Comparison of ENCODE assay signal across 7 mouse cellular contexts in genomic region chr4:57153838-57154237, GRCm38 (mm10). TPM values are rescaled to one million over a fixed set of nuclear protein-coding genes. Genes with fewer than 3 reads are reported as not detected.
DNase-seq lines count a peak whose midpoint lies in the region; ATAC-seq and TF ChIP-seq lines count a peak whose summit lies in the region.

No protein-coding gene starts in this region.

- no peak for TF ChIP-seq RAD21 in CH12.LX (IDR thresholded peaks at IDR 0.05; ENCODE audit: low read depth, low read length)

- in situ Hi-C loops in CH12.LX (cut with MboI; ENCODE audit: low pct_ligation_motif_present, low pct_unique_long_range_greater_than_20kb, low sequenced_read_pairs) = no loop called here

- H3K36me3 ChIP-seq in CH12.LX (replicated peaks in 1 of 2; ENCODE audit: control insufficient read depth in 1 of 2, insufficient read depth in 1 of 2, low read length in 1 of 2) = no peaks in the 10 kb centered on the region
- no peaks in the 10 kb centered on the region for H3K36me3 ChIP-seq in hindbrain, embryonic 13.5 days
- no peaks in the 10 kb centered on the region for H3K36me3 ChIP-seq in liver, embryonic 12.5 days
- no peaks in the 10 kb centered on the region for H3K36me3 ChIP-seq in stomach, embryonic 14.5 days (ENCODE audit: control insufficient read depth, insufficient read depth, low read length)

- H3K9ac ChIP-seq in CH12.LX (ENCODE audit: insufficient read depth, low read depth) = peak overlapping the region; percentile 22
- 0 out of 2 replicates have a peak overlapping the region, but pooled peaks have one; percentile 43 for H3K9ac ChIP-seq in hindbrain, embryonic 13.5 days
- peak overlapping the region; percentile 67 for H3K9ac ChIP-seq in liver, embryonic 12.5 days
- peak overlapping the region; percentile 11; the same call in 1 of the 2 replicates for H3K9ac ChIP-seq in stomach, embryonic 14.5 days (replicated peaks; ENCODE audit: low read depth, low read length)

- H3K27ac ChIP-seq in CH12.LX (ENCODE audit: insufficient read depth, low read depth) = no peak overlapping the region; the same call in 1 of the 2 replicates
- H3K27ac ChIP-seq in hindbrain, embryonic 13.5 days = no peak overlapping the region
- H3K27ac ChIP-seq in liver, embryonic 12.5 days = peak overlapping the region; percentile 94
- peak overlapping the region; percentile 92 for H3K27ac ChIP-seq in stomach, embryonic 14.5 days (ENCODE audit: low read length)

- DNase-seq in CH12.LX (ENCODE audit: extremely low read depth) = no peak
- DNase-seq in ES-CJ7 (ENCODE audit: low read depth, low spot score) = peak; percentile 19
- DNase-seq in layer of hippocampus, adult 9-10 months (ENCODE audit: low spot score) = no peak

- peaks cover 14 to 19% of the 10 kb centered on the region in 2 experiments for H3K4me1 ChIP-seq in CH12.LX (ENCODE audit: control insufficient read depth in 1 of 2, insufficient read depth in 2 of 2)
- H3K4me1 ChIP-seq in hindbrain, embryonic 13.5 days (replicated peaks) = peaks cover 13% of the 10 kb centered on the region
- peaks cover 42% of the 10 kb centered on the region for H3K4me1 ChIP-seq in liver, embryonic 12.5 days
- peaks cover 13% of the 10 kb centered on the region; the same call in 1 of the 2 replicates for H3K4me1 ChIP-seq in stomach, embryonic 14.5 days (ENCODE audit: control insufficient read depth, insufficient read depth, low read length)

- no peak for TF ChIP-seq EP300 in CH12.LX (IDR thresholded peaks at IDR 0.05; ENCODE audit: low read length)

- TF ChIP-seq POLR2A in CH12.LX (IDR thresholded peaks at IDR 0.05; ENCODE audit: low read depth, low read length) = no peak

- peak overlapping the region; percentile 57; the same call in 1 of the 2 replicates for H3K4me2 ChIP-seq in CH12.LX (ENCODE audit: insufficient read depth, low read depth, poor library complexity, severe bottlenecking)
- H3K4me2 ChIP-seq in hindbrain, embryonic 13.5 days = peak overlapping the region; percentile 26; the same call in 1 of the 2 replicates
- H3K4me2 ChIP-seq in liver, embryonic 12.5 days = peak overlapping the region; percentile 73
- H3K4me2 ChIP-seq in stomach, embryonic 14.5 days (replicated peaks; ENCODE audit: low read depth, low read length) = peak overlapping the region; percentile 21; the same call in 1 of the 2 replicates

- dilution Hi-C loops in CH12.LX (cut with MboI; ENCODE audit: extremely low pct_ligation_motif_present, extremely low pct_unique_long_range_greater_than_20kb, low sequenced_read_pairs) = no loop called here

- ATAC-seq in hindbrain, embryonic 13.5 days (ENCODE audit: low FRiP score) = 0 out of 2 replicates have a peak, but pooled peaks have one; percentile 46
- peak; percentile 55 for ATAC-seq in liver, embryonic 12.5 days
- peak; percentile 75 for ATAC-seq in stomach, embryonic 14.5 days (ENCODE audit: insufficient number of reproducible peaks, insufficient read depth, low FRiP score, low read depth)
- no peak for ATAC-seq in cerebellum, adult (ENCODE audit: insufficient number of reproducible peaks, low FRiP score, low TSS enrichment)

- TF ChIP-seq CTCF in CH12.LX (conservative IDR thresholded peaks at IDR 0.05 in 1 of 2, IDR thresholded peaks at IDR 0.05 in 1 of 2; ENCODE audit: low read depth in 2 of 2, low read length in 2 of 2) = no peak

- WGBS in hindbrain, embryonic 13.5 days = 42% methylated on average over 8 of the region's 8 CpGs
- 45% methylated on average over 8 of the region's 8 CpGs for WGBS in liver, embryonic 12.5 days (ENCODE audit: insufficient replicate concordance)
- WGBS in stomach, embryonic 14.5 days = 39% methylated on average over 8 of the region's 8 CpGs

- no peaks in the 10 kb centered on the region for H3K79me2 ChIP-seq in CH12.LX (replicated peaks; ENCODE audit: control insufficient read depth, extremely low read depth, insufficient read depth, poor library complexity, severe bottlenecking)

- H3K4me3 ChIP-seq in CH12.LX (replicated peaks in 1 of 3; ENCODE audit: low read depth in 2 of 3, low read length in 2 of 3, poor library complexity in 1 of 3) = no peak overlapping the region
- H3K4me3 ChIP-seq in hindbrain, embryonic 13.5 days = no peak overlapping the region
- peak overlapping the region; percentile 43 for H3K4me3 ChIP-seq in liver, embryonic 12.5 days
- H3K4me3 ChIP-seq in stomach, embryonic 14.5 days (ENCODE audit: low read depth, low read length) = no peak overlapping the region

- H3K27me3 ChIP-seq in CH12.LX (replicated peaks) = no peaks in the 10 kb centered on the region
- H3K27me3 ChIP-seq in hindbrain, embryonic 13.5 days = no peaks in the 10 kb centered on the region
- no peaks in the 10 kb centered on the region; the same call in 1 of the 2 replicates for H3K27me3 ChIP-seq in liver, embryonic 12.5 days (replicated peaks)
- H3K27me3 ChIP-seq in stomach, embryonic 14.5 days (ENCODE audit: control insufficient read depth, insufficient read depth, low read length) = no peaks in the 10 kb centered on the region

- H3K9me3 ChIP-seq in CH12.LX (replicated peaks; ENCODE audit: low read length) = no peaks in the 10 kb centered on the region
- H3K9me3 ChIP-seq in hindbrain, embryonic 13.5 days = no peaks in the 10 kb centered on the region
- H3K9me3 ChIP-seq in liver, embryonic 12.5 days (replicated peaks) = no peaks in the 10 kb centered on the region
- no peaks in the 10 kb centered on the region for H3K9me3 ChIP-seq in stomach, embryonic 14.5 days (ENCODE audit: control insufficient read depth, low read depth, low read length)

TF ChIP-seq in CH12.LX, 34 proteins besides CTCF, POLR2A, EP300 and RAD21:
- TF ChIP-seq USF2 (conservative IDR thresholded peaks at IDR 0.05; ENCODE audit: low read depth, low read length) (no peak), GABPA (IDR thresholded peaks at IDR 0.05; ENCODE audit: insufficient replicate concordance, low read depth, low read length) (no peak), MXI1 (IDR thresholded peaks at IDR 0.05; ENCODE audit: low read depth, low read length) (no peak), NRF1 (IDR thresholded peaks at IDR 0.05; ENCODE audit: low read depth, low read length) (no peak), HCFC1 (IDR thresholded peaks at IDR 0.05; ENCODE audit: low read depth, low read length) (no peak), USF1 (IDR thresholded peaks at IDR 0.05; ENCODE audit: low read depth, low read length) (no peak), NELFE (IDR thresholded peaks at IDR 0.05; ENCODE audit: low read depth, low read length) (no peak), CHD1 (IDR thresholded peaks at IDR 0.05; ENCODE audit: low read depth, low read length) (no peak), CHD2 (IDR thresholded peaks at IDR 0.05; ENCODE audit: low read length) (no peak), JUN (IDR thresholded peaks at IDR 0.05; ENCODE audit: insufficient read depth, low read depth, low read length) (no peak), MYC (IDR thresholded peaks at IDR 0.05; ENCODE audit: low read depth, low read length) (no peak), IRF4 (IDR thresholded peaks at IDR 0.05; ENCODE audit: low read depth, low read length) (no peak), TCF12 (IDR thresholded peaks at IDR 0.05; ENCODE audit: low read depth, low read length) (no peak), ZKSCAN1 (IDR thresholded peaks at IDR 0.05; ENCODE audit: borderline replicate concordance, low read depth, low read length) (no peak), MAFK (IDR thresholded peaks at IDR 0.05; ENCODE audit: insufficient replicate concordance, low read length) (no peak)

RNA-seq across cellular contexts. Expression of gene Epb41l4b, which starts 10.6 kb away (rescaled TPM):
- total RNA-seq in CH12.LX (2012; rRNA removed) = 2.1 and 4.9 TPM in 2 replicates
- 0.93 and 1.1 TPM in 2 replicates for total RNA-seq in CH12.LX (2014; rRNA removed)
- 1.1 and 2.0 TPM in 2 replicates for polyA plus RNA-seq in CH12.LX (2012; ENCODE audit: insufficient read length, low read depth)
- 1.7 and 2.1 TPM in 2 replicates for polyA plus RNA-seq in hindbrain, embryonic 13.5 days (2015; fragmentation: Nextera tagmentation; extraction: Ambion mirVana)
- 1.4 and 1.6 TPM in 2 replicates for polyA plus RNA-seq in liver, embryonic 12.5 days (2016; fragmentation: Nextera tagmentation; extraction: Ambion mirVana)
- 6.3 and 6.7 TPM in 2 replicates for polyA plus RNA-seq in stomach, embryonic 14.5 days (2014; fragmentation: Nextera tagmentation; extraction: Ambion mirVana)

Comparison
In these comparisons a context has a peak if more than half of its experiments do, and no peak if none do; other contexts are left out.
1. H3K27ac ChIP-seq: peak in liver, embryonic 12.5 days (single experiment) and stomach, embryonic 14.5 days (single experiment); none in CH12.LX (single experiment) and hindbrain, embryonic 13.5 days (single experiment).
2. H3K4me2 ChIP-seq: peak in every context shown above with its lines; median percentile 73 in liver, embryonic 12.5 days; 57 in CH12.LX; 26 in hindbrain, embryonic 13.5 days; 21 in stomach, embryonic 14.5 days.
3. H3K9ac ChIP-seq: peak in every context shown above with its lines; median percentile 67 in liver, embryonic 12.5 days; 43 in hindbrain, embryonic 13.5 days; 22 in CH12.LX; 11 in stomach, embryonic 14.5 days.